Mouse (Mus musculus) embryo, embryonic 11.5 days (tissue): ENCODE data around the gene Ankrd6.

Experiments
- DNase-seq: peaks from one replicate; pipeline ENCODE4 v3.0.0-alpha.2; 2012; ENCODE audit warnings: low read depth, low spot score

Ankrd6 gene

GRCm38 (mm10) chr4:32862011-32862750 lies 88.5 kb downstream of the Ankrd6 start:
- DNase-seq = no peak

GRCm38 (mm10) chr4:32860184-32860965 lies 90.3 kb downstream of the Ankrd6 start:
- no peak for DNase-seq

GRCm38 (mm10) chr4:32855580-32855979 lies 95.1 kb downstream of the Ankrd6 start:
- DNase-seq = no peak

GRCm38 (mm10) chr4:32854956-32855355 lies 95.7 kb downstream of the Ankrd6 start:
- DNase-seq = no peak

- no peak for DNase-seq
Observed at GRCm38 (mm10) chr4:32853609-32854188, 96.9 kb downstream of the Ankrd6 start.

GRCm38 (mm10) chr4:32852819-32853218 lies 97.8 kb downstream of the Ankrd6 start:
- no peak for DNase-seq

- DNase-seq = no peak
Observed at GRCm38 (mm10) chr4:32852294-32852693, 98.3 kb downstream of the Ankrd6 start.

- DNase-seq = no peak
Observed at GRCm38 (mm10) chr4:32838401-32838800, 112.2 kb downstream of the Ankrd6 start.

- no peak for DNase-seq
Observed at GRCm38 (mm10) chr4:32836071-32836470, 114.6 kb downstream of the Ankrd6 start.

GRCm38 (mm10) chr4:32834541-32834940 lies 116.1 kb downstream of the Ankrd6 start:
- no peak for DNase-seq

GRCm38 (mm10) chr4:32833494-32834282 lies 117.0 kb downstream of the Ankrd6 start:
- DNase-seq = no peak

- DNase-seq = no peak
Observed at GRCm38 (mm10) chr4:32829316-32829715, 121.3 kb downstream of the Ankrd6 start.

- no peak for DNase-seq
Observed at GRCm38 (mm10) chr4:32828385-32829077, 122.1 kb downstream of the Ankrd6 start.

GRCm38 (mm10) chr4:32826925-32827324 lies 123.7 kb downstream of the Ankrd6 start:
- no peak for DNase-seq

GRCm38 (mm10) chr4:32824254-32824653 lies 126.4 kb downstream of the Ankrd6 start:
- no peak for DNase-seq

- no peak for DNase-seq
Observed at GRCm38 (mm10) chr4:32820676-32821075, 130.0 kb downstream of the Ankrd6 start.

GRCm38 (mm10) chr4:32817478-32817877 lies 133.2 kb downstream of the Ankrd6 start:
- no peak for DNase-seq

- DNase-seq = peak; percentile 7
Observed at GRCm38 (mm10) chr4:32800577-32801170, 150.0 kb downstream of the Ankrd6 start.

- peak; percentile 69 for DNase-seq
Observed at GRCm38 (mm10) chr4:32799966-32800576, 150.6 kb downstream of the Ankrd6 start, which contains the start of gene Lyrm2. TSS of gene Lyrm2 (plus strand) at chr4:32800253.

GRCm38 (mm10) chr4:32798976-32799375 lies 151.7 kb downstream of the Ankrd6 start:
- DNase-seq = no peak
